Mouse (Mus musculus) olfactory bulb, adult 2 months (tissue): ENCODE measurements around the gene Relt.

Experiments used
- CTCF ChIP-seq: fragments of 200-500 bp; IDR thresholded peaks from 2 replicates; pipeline ENCODE4 v1.5.1; 2012; ENCODE audit warnings: low read depth, mild to moderate bottlenecking, low read length, moderate library complexity; ENCODE audit not compliant: insufficient read depth
- POLR2A ChIP-seq: fragments of 200-500 bp; IDR thresholded peaks from 2 replicates; pipeline ENCODE4 v1.6.1; 2012; ENCODE audit warnings: mild to moderate bottlenecking, low read depth, low read length, moderate library complexity; ENCODE audit not compliant: insufficient read depth

GRCm38 (mm10) chr7:100836657-100837056 is 26.6 kb downstream of the Relt start:
- TF ChIP-seq CTCF (no peak), POLR2A (no peak)
